8 mouse cellular contexts compared by ENCODE assay signal in the genomic region with DNA sequence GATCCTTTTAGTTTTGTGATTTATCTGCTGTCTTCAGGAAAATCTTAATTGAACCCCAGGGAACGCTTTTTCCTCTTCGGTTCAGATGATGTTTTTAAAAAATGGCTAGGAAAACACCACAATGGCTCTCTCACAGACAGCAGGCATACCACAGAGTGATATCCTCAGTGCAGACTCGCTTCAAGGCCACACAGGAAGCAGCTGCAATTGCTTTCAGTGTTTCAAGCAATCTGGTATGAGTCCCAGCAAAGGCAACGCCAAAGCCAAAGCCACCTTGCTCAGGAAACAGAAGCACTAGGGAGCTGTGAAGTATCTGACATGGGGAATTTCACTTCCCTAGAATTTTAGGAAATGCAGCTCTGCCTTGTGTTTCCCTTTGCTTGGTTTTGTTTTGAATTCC. TPM values are rescaled to one million over a fixed set of nuclear protein-coding genes. Genes with fewer than 3 reads are reported as not detected.
DNase-seq lines count a peak whose midpoint lies in the region; ATAC-seq and TF ChIP-seq lines count a peak whose summit lies in the region.

No protein-coding gene starts in this region.

- no peak overlapping the region for H3K4me3 ChIP-seq in midbrain, postnatal 0 days (ENCODE audit: low read depth, low read length)
- H3K4me3 ChIP-seq in midbrain, embryonic 11.5 days (ENCODE audit: low read depth, low read length) = no peak overlapping the region
- H3K4me3 ChIP-seq in heart, embryonic 12.5 days = no peak overlapping the region
- H3K4me3 ChIP-seq in kidney, embryonic 16.5 days (ENCODE audit: low read length) = no peak overlapping the region
- H3K4me3 ChIP-seq in neural tube, embryonic 12.5 days = no peak overlapping the region

- no peak overlapping the region for H3K27ac ChIP-seq in midbrain, postnatal 0 days (ENCODE audit: low read depth, low read length)
- H3K27ac ChIP-seq in midbrain, embryonic 11.5 days (ENCODE audit: low read depth, low read length) = no peak overlapping the region
- peak overlapping the region; percentile 76; the same call in 1 of the 2 replicates for H3K27ac ChIP-seq in heart, embryonic 12.5 days (ENCODE audit: poor library complexity, severe bottlenecking)
- peak overlapping the region; percentile 78 for H3K27ac ChIP-seq in kidney, embryonic 16.5 days (ENCODE audit: low read length)
- H3K27ac ChIP-seq in neural tube, embryonic 12.5 days = no peak overlapping the region

- no peak for ATAC-seq in CD4-positive, CD25-positive, alpha-beta regulatory T cell, adult 4 months
- ATAC-seq in midbrain, postnatal 0 days (ENCODE audit: low FRiP score) = no peak
- ATAC-seq in midbrain, embryonic 11.5 days (ENCODE audit: low FRiP score) = no peak
- no peak; the same call in 1 of the 2 replicates for ATAC-seq in heart, embryonic 12.5 days (ENCODE audit: insufficient number of reproducible peaks, low FRiP score)
- peak; percentile 90 for ATAC-seq in kidney, embryonic 16.5 days (ENCODE audit: low FRiP score, low TSS enrichment)
- no peak for ATAC-seq in neural tube, embryonic 12.5 days (ENCODE audit: low FRiP score, low read depth)
- no peak for ATAC-seq in erythroblast, adult 5-6 weeks (replicated peaks; ENCODE audit: low FRiP score, poor library complexity, severe bottlenecking)

- WGBS in midbrain, postnatal 0 days = 56% methylated on average over 4 of the region's 4 CpGs
- WGBS in midbrain, embryonic 11.5 days = 57% methylated on average over 4 of the region's 4 CpGs
- 38% methylated on average over 4 of the region's 4 CpGs for WGBS in heart, embryonic 12.5 days
- WGBS in kidney, embryonic 16.5 days = 27% methylated on average over 4 of the region's 4 CpGs
- WGBS in neural tube, embryonic 12.5 days = 37% methylated on average over 4 of the region's 4 CpGs

- H3K36me3 ChIP-seq in midbrain, postnatal 0 days (ENCODE audit: insufficient read depth, low read length) = no peaks in the 10 kb centered on the region
- H3K36me3 ChIP-seq in midbrain, embryonic 11.5 days (ENCODE audit: control insufficient read depth, insufficient read depth, low read length) = no peaks in the 10 kb centered on the region
- H3K36me3 ChIP-seq in heart, embryonic 12.5 days = no peaks in the 10 kb centered on the region
- H3K36me3 ChIP-seq in kidney, embryonic 16.5 days (ENCODE audit: insufficient read depth, low read length) = no peaks in the 10 kb centered on the region
- no peaks in the 10 kb centered on the region for H3K36me3 ChIP-seq in neural tube, embryonic 12.5 days

- no peaks in the 10 kb centered on the region for H3K9me3 ChIP-seq in midbrain, postnatal 0 days (ENCODE audit: low read length)
- H3K9me3 ChIP-seq in midbrain, embryonic 11.5 days (ENCODE audit: control insufficient read depth, low read length) = no peaks in the 10 kb centered on the region
- peaks cover 3% of the 10 kb centered on the region; the same call in 1 of the 2 replicates for H3K9me3 ChIP-seq in heart, embryonic 12.5 days (replicated peaks)
- no peaks in the 10 kb centered on the region for H3K9me3 ChIP-seq in kidney, embryonic 16.5 days (ENCODE audit: low read length)
- H3K9me3 ChIP-seq in neural tube, embryonic 12.5 days = no peaks in the 10 kb centered on the region

- peak; percentile 16 for DNase-seq in CD4-positive, CD25-positive, alpha-beta regulatory T cell, adult 2 months (ENCODE audit: low read depth, low spot score)
- peak; percentile 32 for DNase-seq in midbrain, postnatal 0 days (ENCODE audit: low spot score)
- DNase-seq in midbrain, embryonic 11.5 days (ENCODE audit: low spot score, missing footprints) = no peak

- H3K4me2 ChIP-seq in midbrain, postnatal 0 days (ENCODE audit: low read depth, low read length, poor library complexity, severe bottlenecking) = no peak overlapping the region
- H3K4me2 ChIP-seq in midbrain, embryonic 11.5 days = no peak overlapping the region
- H3K4me2 ChIP-seq in heart, embryonic 12.5 days = no peak overlapping the region
- no peak overlapping the region for H3K4me2 ChIP-seq in kidney, embryonic 16.5 days (replicated peaks; ENCODE audit: low read depth, low read length)
- H3K4me2 ChIP-seq in neural tube, embryonic 12.5 days (replicated peaks) = no peak overlapping the region

- no peak overlapping the region for H3K9ac ChIP-seq in midbrain, postnatal 0 days (replicated peaks; ENCODE audit: low read length, poor library complexity, severe bottlenecking)
- no peak overlapping the region for H3K9ac ChIP-seq in midbrain, embryonic 11.5 days (ENCODE audit: low read length)
- no peak overlapping the region for H3K9ac ChIP-seq in heart, embryonic 12.5 days
- H3K9ac ChIP-seq in kidney, embryonic 16.5 days (replicated peaks; ENCODE audit: low read length) = no peak overlapping the region
- 0 out of 2 replicates have a peak overlapping the region, but pooled peaks have one; percentile 6 for H3K9ac ChIP-seq in neural tube, embryonic 12.5 days

- no peaks in the 10 kb centered on the region for H3K27me3 ChIP-seq in midbrain, postnatal 0 days (ENCODE audit: insufficient read depth, low read length)
- no peaks in the 10 kb centered on the region for H3K27me3 ChIP-seq in midbrain, embryonic 11.5 days (ENCODE audit: control insufficient read depth, insufficient read depth, low read length)
- H3K27me3 ChIP-seq in heart, embryonic 12.5 days (replicated peaks) = no peaks in the 10 kb centered on the region
- no peaks in the 10 kb centered on the region for H3K27me3 ChIP-seq in kidney, embryonic 16.5 days (ENCODE audit: insufficient read depth, low read length)
- no peaks in the 10 kb centered on the region for H3K27me3 ChIP-seq in neural tube, embryonic 12.5 days (replicated peaks)

- TF ChIP-seq CTCF in midbrain, postnatal 0 days (IDR thresholded peaks at IDR 0.05) = no peak

- H3K4me1 ChIP-seq in midbrain, postnatal 0 days (ENCODE audit: insufficient read depth, low read length) = no peaks in the 10 kb centered on the region
- no peaks in the 10 kb centered on the region; the same call in 1 of the 2 replicates for H3K4me1 ChIP-seq in midbrain, embryonic 11.5 days (ENCODE audit: control insufficient read depth, insufficient read depth, low read length)
- no peaks in the 10 kb centered on the region for H3K4me1 ChIP-seq in heart, embryonic 12.5 days (replicated peaks)
- 0 out of 2 replicates have a peak, but pooled peaks cover 4% of the 10 kb centered on the region for H3K4me1 ChIP-seq in kidney, embryonic 16.5 days (ENCODE audit: insufficient read depth, low read length)
- no peaks in the 10 kb centered on the region for H3K4me1 ChIP-seq in neural tube, embryonic 12.5 days

RNA-seq across cellular contexts. Expression of gene Abca1, which starts 27.4 kb away (rescaled TPM):
- 1 to 10 TPM; 2.8 to 4.6 TPM for polyA plus RNA-seq in CD4-positive, CD25-positive, alpha-beta regulatory T cell, adult 4 months (2017; shearing (Covaris generic))
- total RNA-seq in midbrain, postnatal 0 days (2014; rRNA removed) = 49.2 and 63.5 TPM in 2 replicates
- polyA plus RNA-seq in midbrain, postnatal 0 days (2015; fragmentation: Nextera tagmentation; extraction: Ambion mirVana) = 8.0 and 8.6 TPM in 2 replicates
- polyA plus RNA-seq in midbrain, embryonic 11.5 days (2014; fragmentation: Nextera tagmentation; extraction: Ambion mirVana) = 5.4 and 5.8 TPM in 2 replicates
- 3.8 and 4.0 TPM in 2 replicates for polyA plus RNA-seq in heart, embryonic 12.5 days (2016; fragmentation: Nextera tagmentation; extraction: Ambion mirVana)
- 4.5 and 4.8 TPM in 2 replicates for polyA plus RNA-seq in kidney, embryonic 16.5 days (2015; fragmentation: Nextera tagmentation; extraction: Ambion mirVana)
- polyA plus RNA-seq in neural tube, embryonic 12.5 days (2016; fragmentation: Nextera tagmentation; extraction: Ambion mirVana) = 8.5 and 9.3 TPM in 2 replicates
- 1.9 TPM in 2 replicates for total RNA-seq in erythroblast, adult 5-6 weeks (2015; ENCODE audit: low replicate concordance)
- total RNA-seq in erythroblast, adult 5-6 weeks (2017; ENCODE audit: low replicate concordance) = 1.8 and 2.6 TPM in 2 replicates

Comparison
In these comparisons a context has a peak if more than half of its experiments do, and no peak if none do; other contexts are left out.
1. H3K27ac ChIP-seq: peak in heart, embryonic 12.5 days (single experiment) and kidney, embryonic 16.5 days (single experiment); none in midbrain, postnatal 0 days (single experiment), midbrain, embryonic 11.5 days (single experiment) and neural tube, embryonic 12.5 days (single experiment).